Mouse (Mus musculus) hindbrain, embryonic 14.5 days (tissue): ENCODE results near the gene C130074G19Rik. TPM values are rescaled to one million over a fixed set of nuclear protein-coding genes. Genes with fewer than 3 reads are reported as not detected.
A peak's percentile ranks its signal among the peaks of the same experiment; 100 is the strongest.

Experiments
- ATAC-seq: fragments of 200-750 bp; cut with Nextera tagmentation; 2 replicates; pipeline ENCODE4 v1.8.0; 2017; ENCODE audit warnings: moderate number of reproducible peaks, mild to moderate bottlenecking, moderate TSS enrichment, moderate library complexity; ENCODE audit not compliant: low FRiP score
- DNase-seq: peaks from one replicate; pipeline ENCODE4 v3.0.0-alpha.2; 2015; ENCODE audit warnings: low spot score
- H3K27ac ChIP-seq: fragments of 300-500 bp; sonication (generic); 2 replicates; pipeline ENCODE4 v1.5.1; 2014; ENCODE audit warnings: mild to moderate bottlenecking, moderate library complexity
- H3K27me3 ChIP-seq: fragments of 300-500 bp; sonication (generic); 2 replicates; pipeline ENCODE4 v1.6.1; 2014; ENCODE audit warnings: mild to moderate bottlenecking, low read length, mixed read lengths; ENCODE audit not compliant: control insufficient read depth, insufficient read depth
- H3K36me3 ChIP-seq: fragments of 300-500 bp; sonication (generic); replicated peaks from 2 replicates; pipeline ENCODE4 v1.6.1; 2014; ENCODE audit not compliant: control insufficient read depth, insufficient read depth
- H3K4me1 ChIP-seq: fragments of 300-500 bp; sonication (generic); replicated peaks from 2 replicates; pipeline ENCODE4 v1.6.1; 2014; ENCODE audit warnings: antibody characterized with exemption, low read length, mixed read lengths; ENCODE audit not compliant: control insufficient read depth, insufficient read depth
- H3K4me2 ChIP-seq: fragments of 300-500 bp; sonication (generic); replicated peaks from 2 replicates; pipeline ENCODE4 v1.6.1; 2014; ENCODE audit warnings: mild to moderate bottlenecking, moderate library complexity
- H3K4me3 ChIP-seq: fragments of 300-500 bp; sonication (generic); replicated peaks from 2 replicates; pipeline ENCODE4 v1.5.1; 2014; ENCODE audit warnings: mild to moderate bottlenecking, low read length
- H3K9ac ChIP-seq: fragments of 300-500 bp; sonication (generic); 2 replicates; pipeline ENCODE4 v1.6.1; 2014
- H3K9me3 ChIP-seq: fragments of 300-500 bp; sonication (generic); 2 replicates; pipeline ENCODE4 v1.6.1; 2016; ENCODE audit warnings: low read length; ENCODE audit not compliant: control insufficient read depth
- WGBS: fragments of 180-500 bp; shearing (Covaris S2); extraction: QIAGEN DNeasy Blood & Tissue Kit; methylation state at CpG from one replicate; pipeline ENCODE4 v1.1.7; 2014; 5-methylcytosine and 5-hydroxymethylcytosine counted together
- polyA plus RNA-seq: library from polyadenylated mRNA; unstranded; fragments of >200 nt; fragmentation: Nextera tagmentation; extraction: Ambion mirVana; gene quantifications from 2 replicates; pipeline ENCODE4 v1.2.1, GENCODE M21; 2014

The C130074G19Rik gene
- polyA plus RNA-seq, 1 experiment from 2014 or later: 1.5 TPM

- Histone ChIP-seq H3K4me2 (no peak overlapping the region), H3K4me3 (no peak overlapping the region), H3K4me1 (no peaks in the 10 kb centered on the region), H3K36me3 (no peaks in the 10 kb centered on the region), H3K27ac (no peak overlapping the region), H3K9ac (no peak overlapping the region), H3K27me3 (no peaks in the 10 kb centered on the region), H3K9me3 (no peaks in the 10 kb centered on the region)
- ATAC-seq (no peak), DNase-seq (no peak)
- WGBS: 76% methylated on average over 3 of the region's 3 CpGs
These were observed 15.3 kb downstream of the C130074G19Rik start for GRCm38 (mm10) chr1:184867640-184868120.

- WGBS: 18% methylated on average over 7 of the region's 7 CpGs
- no peak for ATAC-seq
- H3K4me2 ChIP-seq: no peak overlapping the region
- no peak overlapping the region for H3K4me3 ChIP-seq
- H3K9me3 ChIP-seq: no peaks in the 10 kb centered on the region
- H3K27ac ChIP-seq: no peak overlapping the region
- no peak overlapping the region for H3K9ac ChIP-seq
- no peaks in the 10 kb centered on the region for H3K36me3 ChIP-seq
- no peaks in the 10 kb centered on the region for H3K27me3 ChIP-seq
- no peak for DNase-seq
- no peaks in the 10 kb centered on the region for H3K4me1 ChIP-seq
These were observed 18.6 kb downstream of the C130074G19Rik start for GRCm38 (mm10) chr1:184864381-184864801.

GRCm38 (mm10) chr1:184862636-184863035 lies 20.4 kb downstream of the C130074G19Rik start:
- ATAC-seq (no peak), DNase-seq (no peak)
- H3K4me3 ChIP-seq: no peak overlapping the region
- WGBS: 92% methylated on average over 6 of the region's 6 CpGs
- H3K27ac ChIP-seq: no peak overlapping the region
- H3K4me2 ChIP-seq: no peak overlapping the region
- no peaks in the 10 kb centered on the region for H3K36me3 ChIP-seq
- H3K4me1 ChIP-seq: no peaks in the 10 kb centered on the region
- no peak overlapping the region for H3K9ac ChIP-seq
- no peaks in the 10 kb centered on the region for H3K9me3 ChIP-seq
- no peaks in the 10 kb centered on the region for H3K27me3 ChIP-seq

GRCm38 (mm10) chr1:184861551-184861950 lies 21.5 kb downstream of the C130074G19Rik start:
- no peak overlapping the region for H3K4me3 ChIP-seq
- no peak overlapping the region for H3K9ac ChIP-seq
- no peaks in the 10 kb centered on the region for H3K9me3 ChIP-seq
- H3K27me3 ChIP-seq: no peaks in the 10 kb centered on the region
- no peaks in the 10 kb centered on the region for H3K4me1 ChIP-seq
- 89% methylated on average over 2 of the region's 2 CpGs for WGBS
- no peak overlapping the region for H3K4me2 ChIP-seq
- no peaks in the 10 kb centered on the region for H3K36me3 ChIP-seq
- H3K27ac ChIP-seq: no peak overlapping the region
- ATAC-seq (no peak), DNase-seq (no peak)

- no peak for ATAC-seq
- H3K4me1 ChIP-seq: no peaks in the 10 kb centered on the region
- H3K9ac ChIP-seq: no peak overlapping the region
- no peak overlapping the region for H3K4me3 ChIP-seq
- no peak overlapping the region for H3K4me2 ChIP-seq
- H3K27ac ChIP-seq: no peak overlapping the region
- 63% methylated on average over 3 of the region's 3 CpGs for WGBS
- H3K36me3 ChIP-seq: no peaks in the 10 kb centered on the region
- no peaks in the 10 kb centered on the region for H3K27me3 ChIP-seq
- no peak for DNase-seq
- no peaks in the 10 kb centered on the region for H3K9me3 ChIP-seq
These were observed 22.7 kb downstream of the C130074G19Rik start for GRCm38 (mm10) chr1:184860276-184860675.

- ATAC-seq: no peak
- Histone ChIP-seq H3K4me1 (no peaks in the 10 kb centered on the region; the same call in 1 of the 2 replicates), H3K36me3 (no peaks in the 10 kb centered on the region), H3K4me3 (no peak overlapping the region), H3K4me2 (no peak overlapping the region), H3K9me3 (no peaks in the 10 kb centered on the region), H3K27me3 (no peaks in the 10 kb centered on the region), H3K9ac (no peak overlapping the region), H3K27ac (no peak overlapping the region)
- 95% methylated on average over 1 of the region's 1 CpGs for WGBS
- DNase-seq: no peak
These were observed 24.8 kb downstream of the C130074G19Rik start for GRCm38 (mm10) chr1:184858253-184858652.

- Histone ChIP-seq H3K36me3 (no peaks in the 10 kb centered on the region), H3K4me1 (peaks cover 3% of the 10 kb centered on the region; the same call in 1 of the 2 replicates), H3K27me3 (no peaks in the 10 kb centered on the region), H3K4me3 (no peak overlapping the region), H3K27ac (no peak overlapping the region), H3K9me3 (no peaks in the 10 kb centered on the region), H3K9ac (no peak overlapping the region), H3K4me2 (no peak overlapping the region)
- 89% methylated on average over 9 of the region's 9 CpGs for WGBS
- ATAC-seq (no peak), DNase-seq (no peak)
These were observed 25.8 kb downstream of the C130074G19Rik start for GRCm38 (mm10) chr1:184857216-184857615.

GRCm38 (mm10) chr1:184853922-184854321 lies 29.1 kb downstream of the C130074G19Rik start:
- H3K4me3 ChIP-seq: no peak overlapping the region
- H3K4me2 ChIP-seq: no peak overlapping the region
- H3K9ac ChIP-seq: no peak overlapping the region
- DNase-seq (no peak), ATAC-seq (no peak)
- no peaks in the 10 kb centered on the region for H3K27me3 ChIP-seq
- no peaks in the 10 kb centered on the region for H3K36me3 ChIP-seq
- peaks cover 6% of the 10 kb centered on the region; the same call in 1 of the 2 replicates for H3K4me1 ChIP-seq
- H3K9me3 ChIP-seq: no peaks in the 10 kb centered on the region
- 59% methylated on average over 3 of the region's 3 CpGs for WGBS
- H3K27ac ChIP-seq: no peak overlapping the region; the same call in 1 of the 2 replicates

GRCm38 (mm10) chr1:184853339-184853738 lies 29.7 kb downstream of the C130074G19Rik start:
- peak overlapping the region; percentile 24 for H3K4me2 ChIP-seq
- ATAC-seq: peak; percentile 44; the same call in 1 of the 2 replicates
- 30% methylated on average over 5 of the region's 5 CpGs for WGBS

More at GRCm38 (mm10) chr1:184853339-184853738, 29.7 kb downstream of the C130074G19Rik start:
- Histone ChIP-seq H3K9ac (no peak overlapping the region), H3K36me3 (no peaks in the 10 kb centered on the region), H3K27me3 (no peaks in the 10 kb centered on the region), H3K4me3 (no peak overlapping the region), H3K4me1 (peaks cover 6% of the 10 kb centered on the region; the same call in 1 of the 2 replicates), H3K9me3 (no peaks in the 10 kb centered on the region), H3K27ac (peak overlapping the region; percentile 22; the same call in 1 of the 2 replicates)
- no peak for DNase-seq
